Mouse (Mus musculus) thymus, postnatal 10 days (tissue): ENCODE data around the gene Mrgbp.
A peak's percentile ranks its signal among the peaks of the same experiment; 100 is the strongest.

Source experiments
- DNase-seq, 2 experiments: peaks; one replicate each; pipeline ENCODE4 v3.0.0; 2021; ENCODE audit warnings: low spot score in 2 of 2

Gene Mrgbp

DNA sequence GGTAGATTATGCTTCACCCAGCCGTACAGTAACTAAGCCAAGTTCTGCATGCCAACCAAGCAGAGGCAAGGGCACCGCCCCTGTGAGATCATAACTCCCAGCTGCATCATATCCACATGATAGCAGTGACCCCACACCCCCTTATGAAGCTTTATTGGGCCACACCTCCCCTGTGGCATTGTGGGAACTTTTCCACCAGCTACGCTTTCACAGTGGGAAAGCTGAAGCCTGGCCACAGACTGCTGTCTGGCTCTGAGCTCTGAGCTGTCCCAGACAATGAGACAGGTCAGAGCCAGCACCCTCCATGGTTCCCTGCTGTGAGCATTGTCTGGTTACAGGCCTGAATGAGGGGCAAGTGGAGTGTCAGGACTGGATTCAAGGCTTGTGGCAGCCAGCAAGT is at the start of gene Mrgbp:
Gene Mrgbp (plus strand): TSS at position 303 of the 400 bp plus-strand sequence.
- DNase-seq: no peak

- DNase-seq: no peak
Observed at GRCm38 (mm10) chr2:180531671-180532385, 49.3 kb upstream of the Mrgbp start.

- no peak for DNase-seq
Observed at GRCm38 (mm10) chr2:180532386-180532995, 48.6 kb upstream of the Mrgbp start.

DNA sequence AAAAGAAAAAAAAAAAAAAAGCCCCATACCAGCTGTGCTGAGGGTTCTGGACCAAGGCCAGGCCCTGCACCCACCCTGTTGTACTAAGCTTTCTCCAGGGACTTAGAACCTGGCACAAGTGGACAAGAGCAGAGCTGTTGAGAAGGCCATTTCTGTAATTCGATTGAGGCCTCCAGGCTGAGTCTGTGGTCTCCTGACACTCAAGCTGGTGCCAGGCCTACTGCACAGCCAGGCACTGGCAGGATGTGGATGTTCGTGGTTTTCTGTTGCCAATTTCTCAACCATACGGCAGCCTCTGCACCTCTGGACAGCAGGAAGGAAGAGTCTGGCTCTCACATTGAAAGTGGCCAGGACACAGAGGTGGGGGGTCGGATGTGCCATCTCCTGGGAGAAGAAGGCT is 47.9 kb upstream of the Mrgbp start:
- no peak for DNase-seq

- DNase-seq: no peak
Observed at GRCm38 (mm10) chr2:180543675-180544074, 37.4 kb upstream of the Mrgbp start.

DNA sequence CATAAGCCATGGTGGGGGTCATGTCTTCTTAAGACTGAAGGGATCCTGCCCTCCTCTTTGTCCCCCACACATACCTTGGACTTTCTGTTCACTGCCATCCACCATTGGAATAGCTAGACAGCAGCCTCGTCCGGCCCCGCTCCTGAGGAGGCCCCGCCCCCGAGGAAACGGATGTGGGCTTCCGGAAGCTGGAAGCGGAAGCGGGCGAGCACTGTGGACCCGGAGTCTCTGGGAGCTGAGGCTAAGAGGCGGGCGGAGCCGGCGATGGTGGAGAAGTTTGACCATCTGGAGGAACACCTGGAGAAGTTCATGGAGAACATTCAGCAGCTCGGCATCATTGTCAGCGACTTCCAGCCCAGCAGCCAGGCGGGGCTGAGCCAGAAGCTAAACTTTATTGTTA is 36.1 kb upstream of the Mrgbp start:
- no peak for DNase-seq

GRCm38 (mm10) chr2:180547384-180548106 is 33.6 kb upstream of the Mrgbp start:
- DNase-seq: no peak

GRCm38 (mm10) chr2:180552340-180552739 is 28.8 kb upstream of the Mrgbp start:
- DNase-seq: no peak

DNA sequence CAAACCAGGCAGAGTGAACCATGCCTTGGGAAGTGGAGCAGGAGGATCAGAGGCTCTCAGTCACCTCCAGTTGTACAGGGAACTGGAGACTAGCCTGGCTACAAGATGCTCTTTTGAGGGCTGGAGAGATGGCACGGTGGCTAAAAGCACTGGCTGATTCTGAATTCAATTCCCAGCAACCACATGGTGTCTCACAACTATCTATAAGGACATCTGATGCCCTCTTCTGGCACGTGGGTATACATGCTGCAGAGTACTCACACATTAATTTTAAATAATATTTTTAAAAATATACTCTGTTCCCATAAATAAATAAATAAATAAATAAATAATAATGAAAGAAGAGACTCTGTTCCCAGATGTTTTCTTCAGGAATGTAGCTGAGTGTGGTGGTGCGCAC is 25.9 kb upstream of the Mrgbp start:
- no peak for DNase-seq

- DNase-seq: no peak
Observed at GRCm38 (mm10) chr2:180556470-180556869, 24.6 kb upstream of the Mrgbp start.

- no peak for DNase-seq
Observed at GRCm38 (mm10) chr2:180560245-180560644, 20.9 kb upstream of the Mrgbp start.

DNA sequence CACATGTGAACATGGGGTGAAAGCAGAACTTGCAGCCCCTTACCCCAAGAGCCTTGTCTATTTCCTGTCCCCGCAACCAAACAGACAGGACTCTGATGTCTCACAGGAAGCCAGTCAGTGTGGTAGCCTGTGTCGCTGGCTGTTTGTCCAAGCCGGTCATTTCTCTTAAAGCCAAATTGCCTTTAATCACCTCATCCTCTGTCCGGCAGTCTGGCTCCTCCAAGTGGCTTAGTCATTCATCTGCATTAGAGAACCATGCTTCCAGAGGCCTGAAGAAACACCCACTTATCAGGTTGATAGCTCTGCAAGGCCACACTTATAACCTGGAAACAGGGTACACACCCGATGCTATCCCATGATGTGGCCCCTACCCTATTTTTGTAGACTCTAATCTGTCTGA is 19.0 kb upstream of the Mrgbp start:
- DNase-seq: no peak

DNA sequence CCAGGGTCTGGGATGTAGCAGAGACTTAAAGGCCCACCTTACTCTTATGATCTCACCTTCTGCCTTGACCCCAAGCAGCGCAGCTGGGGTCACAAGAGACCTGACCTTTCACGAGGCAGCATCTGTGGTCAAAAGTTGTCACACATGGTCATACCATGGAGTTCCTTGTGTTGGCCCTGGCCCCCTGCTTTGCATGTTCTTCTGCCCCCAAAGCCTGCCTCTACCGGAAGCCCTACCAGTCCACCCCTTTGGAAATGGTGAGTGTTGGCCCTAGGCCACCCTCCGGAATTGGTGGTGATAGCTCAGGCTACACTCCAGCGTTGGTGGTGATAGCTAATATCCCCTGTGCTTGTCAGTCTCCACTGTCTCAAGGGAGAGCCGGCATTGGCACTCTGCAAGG is 17.8 kb upstream of the Mrgbp start:
- DNase-seq: no peak

DNA sequence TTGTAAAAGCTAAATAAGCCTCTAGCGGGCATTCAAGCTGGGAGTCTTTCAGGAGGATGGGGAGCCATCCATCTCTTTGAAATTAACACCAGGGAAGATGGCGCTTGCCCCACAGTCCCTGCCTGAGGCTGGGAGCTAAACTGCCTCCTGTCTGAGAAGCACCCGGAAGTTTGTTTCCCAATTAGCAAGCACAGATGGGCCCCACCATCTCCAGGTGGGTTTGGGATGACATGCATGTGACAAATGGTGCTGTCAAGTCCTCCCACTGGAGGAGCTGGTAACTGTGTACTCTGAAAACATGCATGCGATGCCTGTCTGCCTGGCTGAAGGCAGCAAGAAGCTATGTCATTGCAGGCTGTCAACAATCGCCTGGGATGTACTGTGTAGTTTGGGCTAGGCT is 17.3 kb upstream of the Mrgbp start:
- no peak for DNase-seq

GRCm38 (mm10) chr2:180566240-180566913 is 14.7 kb upstream of the Mrgbp start:
- DNase-seq: peak in 1 of 2 experiments; percentile 52

GRCm38 (mm10) chr2:180569028-180569643 is 12.0 kb upstream of the Mrgbp start:
- no peak for DNase-seq

- no peak for DNase-seq
Observed at GRCm38 (mm10) chr2:180576482-180576881, 4.6 kb upstream of the Mrgbp start.

GRCm38 (mm10) chr2:180578686-180579085 is 2.4 kb upstream of the Mrgbp start:
- DNase-seq: peak in 1 of 2 experiments; percentile 67

DNA sequence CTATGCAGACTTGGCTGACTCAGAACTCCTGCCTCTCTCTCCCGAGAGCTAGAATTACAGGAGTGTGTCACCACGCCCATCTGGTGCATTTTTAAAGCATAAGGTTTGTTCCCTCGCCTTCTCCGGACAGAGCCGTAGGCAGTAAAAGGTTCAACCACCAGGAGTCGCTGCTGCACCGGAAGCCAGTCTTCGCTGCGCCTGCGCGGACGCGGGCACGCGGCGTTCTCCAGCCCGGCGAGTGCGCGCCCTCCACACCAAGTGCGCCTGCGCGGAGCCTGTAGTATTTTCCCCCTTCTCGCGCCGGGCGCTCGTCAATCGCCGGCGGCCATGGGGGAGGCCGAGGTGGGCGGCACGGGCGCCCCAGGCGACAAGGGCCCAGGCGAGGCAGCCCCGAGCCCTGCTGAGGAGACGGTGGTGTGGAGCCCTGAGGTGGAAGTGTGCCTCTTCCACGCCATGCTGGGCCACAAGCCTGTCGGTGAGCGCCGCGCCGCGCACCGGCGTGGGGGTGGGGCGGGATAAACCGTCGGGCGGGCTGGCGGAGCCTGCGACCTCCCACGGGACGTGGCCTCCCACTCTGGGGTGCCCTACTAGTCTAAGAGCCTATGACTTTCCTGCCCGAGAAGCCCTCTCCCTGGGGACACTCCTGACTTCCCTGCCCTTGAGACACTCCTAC is 1.5 kb downstream of the Mrgbp start:
- peak; percentile 92 to 99 for DNase-seq

DNA sequence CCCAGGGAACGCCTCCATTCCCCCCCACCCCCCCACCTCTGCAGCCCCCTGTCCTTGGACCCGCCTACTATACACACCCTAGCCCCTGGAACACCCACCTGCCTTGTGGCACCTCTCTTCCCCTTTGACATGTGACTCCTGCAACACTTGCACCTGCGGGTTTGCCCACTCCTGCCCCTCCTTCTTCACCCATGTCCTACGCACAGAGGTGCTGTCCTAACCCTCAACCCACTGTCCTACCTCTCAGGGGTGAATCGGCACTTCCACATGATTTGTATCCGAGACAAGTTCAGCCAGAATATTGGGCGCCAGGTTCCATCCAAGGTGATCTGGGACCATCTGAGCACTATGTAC is 2.0 kb downstream of the Mrgbp start:
- peak in 1 of 2 experiments; percentile 51 for DNase-seq

DNA sequence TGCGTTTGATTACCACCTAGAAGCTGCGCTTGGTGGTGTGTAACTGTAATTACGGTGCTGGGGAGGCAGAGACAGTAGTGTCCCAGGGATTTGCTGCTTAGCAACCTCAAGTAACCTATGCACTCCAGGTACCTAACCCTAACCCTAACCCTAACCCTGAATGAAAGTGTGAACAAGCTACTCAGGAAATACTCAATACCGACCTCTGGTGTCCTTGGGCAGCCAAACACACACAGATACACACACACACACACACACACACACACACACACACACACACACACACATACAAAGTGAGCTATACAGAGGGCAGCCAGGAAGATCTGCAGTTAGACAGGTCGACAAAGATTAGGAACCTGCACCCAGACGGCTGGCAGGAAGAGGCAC is 7.6 kb downstream of the Mrgbp start:
- no peak for DNase-seq
